Mouse (Mus musculus) embryonic facial prominence, embryonic 14.5 days (tissue): ENCODE results near the gene Cep162. TPM values are rescaled to one million over a fixed set of nuclear protein-coding genes. Genes with fewer than 3 reads are reported as not detected.

Experiments
- ATAC-seq: fragments of 200-750 bp; cut with Nextera tagmentation; 2 replicates; pipeline ENCODE4 v1.8.0; 2017; ENCODE audit warnings: low read depth, moderate number of reproducible peaks, moderate TSS enrichment
- DNase-seq: peaks from one replicate; pipeline ENCODE4 v3.0.0-alpha.2; 2015; ENCODE audit warnings: low spot score
- H3K27ac ChIP-seq: fragments of 300-500 bp; sonication (generic); replicated peaks from 2 replicates; pipeline ENCODE4 v1.5.1; 2014; ENCODE audit warnings: low read depth, mild to moderate bottlenecking, low read length, moderate library complexity
- H3K27me3 ChIP-seq: fragments of 300-500 bp; sonication (generic); replicated peaks from 2 replicates; pipeline ENCODE4 v1.6.1; 2014; ENCODE audit warnings: low read length; ENCODE audit not compliant: control insufficient read depth, insufficient read depth
- H3K36me3 ChIP-seq: fragments of 300-500 bp; sonication (generic); 2 replicates; pipeline ENCODE4 v1.6.1; 2014; ENCODE audit warnings: low read length, mixed read lengths; ENCODE audit not compliant: control insufficient read depth, insufficient read depth
- H3K4me1 ChIP-seq: fragments of 300-500 bp; sonication (generic); 2 replicates; pipeline ENCODE4 v1.6.1; 2014; ENCODE audit warnings: antibody characterized with exemption, low read length; ENCODE audit not compliant: control insufficient read depth, insufficient read depth
- H3K4me2 ChIP-seq: fragments of 300-500 bp; sonication (generic); 2 replicates; pipeline ENCODE4 v1.6.1; 2014; ENCODE audit warnings: low read depth, mild to moderate bottlenecking, low read length, moderate library complexity, mixed read lengths
- H3K4me3 ChIP-seq: fragments of 300-500 bp; sonication (generic); 2 replicates; pipeline ENCODE4 v1.5.1; 2014; ENCODE audit warnings: low read depth, mild to moderate bottlenecking, low read length
- H3K9ac ChIP-seq: fragments of 300-500 bp; sonication (generic); 2 replicates; pipeline ENCODE4 v1.6.1; 2014; ENCODE audit warnings: low read depth, mild to moderate bottlenecking, low read length, moderate library complexity, mixed read lengths
- H3K9me3 ChIP-seq: fragments of 300-500 bp; sonication (generic); 2 replicates; pipeline ENCODE4 v1.6.1; 2016; ENCODE audit warnings: low read length; ENCODE audit not compliant: control insufficient read depth
- WGBS: fragments of 180-500 bp; shearing (Covaris S2); extraction: QIAGEN DNeasy Blood & Tissue Kit; methylation state at CpG from one replicate; pipeline ENCODE4 v1.1.7; 2014; 5-methylcytosine and 5-hydroxymethylcytosine counted together
- polyA plus RNA-seq: library from polyadenylated mRNA; unstranded; fragments of >200 nt; fragmentation: Nextera tagmentation; extraction: Ambion mirVana; gene quantifications from 2 replicates; pipeline ENCODE4 v1.2.1, GENCODE M21; 2014

Gene Cep162
- polyA plus RNA-seq, 1 experiment from 2014 or later, result 5.9 TPM

GRCm38 (mm10) chr9:87202431-87202830 lies 52.9 kb downstream of the Cep162 start:
- Histone ChIP-seq H3K4me1 (no peaks in the 10 kb centered on the region), H3K36me3 (peaks cover 57% of the 10 kb centered on the region), H3K27me3 (no peaks in the 10 kb centered on the region), H3K4me2 (no peak overlapping the region), H3K27ac (no peak overlapping the region), H3K9ac (no peak overlapping the region), H3K9me3 (no peaks in the 10 kb centered on the region), H3K4me3 (no peak overlapping the region)
- DNase-seq (no peak), ATAC-seq (no peak)
- WGBS, result 92% methylated on average over 6 of the region's 6 CpGs

GRCm38 (mm10) chr9:87200919-87201318 lies 54.4 kb downstream of the Cep162 start:
- Histone ChIP-seq H3K9ac (no peak overlapping the region), H3K4me2 (no peak overlapping the region), H3K27me3 (no peaks in the 10 kb centered on the region), H3K4me3 (no peak overlapping the region), H3K27ac (no peak overlapping the region), H3K4me1 (no peaks in the 10 kb centered on the region), H3K9me3 (no peaks in the 10 kb centered on the region), H3K36me3 (peaks cover 60% of the 10 kb centered on the region)
- no peak for ATAC-seq
- WGBS, result 93% methylated on average over 4 of the region's 4 CpGs
- no peak for DNase-seq

GRCm38 (mm10) chr9:87200426-87200825 lies 54.9 kb downstream of the Cep162 start:
- H3K27me3 ChIP-seq, result no peaks in the 10 kb centered on the region
- no peaks in the 10 kb centered on the region for H3K4me1 ChIP-seq
- H3K9me3 ChIP-seq, result no peaks in the 10 kb centered on the region
- WGBS, result 93% methylated on average over 5 of the region's 5 CpGs
- no peak overlapping the region for H3K9ac ChIP-seq
- no peak overlapping the region for H3K27ac ChIP-seq
- H3K4me3 ChIP-seq, result no peak overlapping the region
- ATAC-seq (no peak), DNase-seq (no peak)
- no peak overlapping the region for H3K4me2 ChIP-seq
- peaks cover 59% of the 10 kb centered on the region for H3K36me3 ChIP-seq

- H3K9ac ChIP-seq, result no peak overlapping the region
- H3K27ac ChIP-seq, result no peak overlapping the region
- H3K4me1 ChIP-seq, result no peaks in the 10 kb centered on the region
- H3K4me2 ChIP-seq, result no peak overlapping the region
- ATAC-seq (no peak), DNase-seq (no peak)
- no peaks in the 10 kb centered on the region for H3K9me3 ChIP-seq
- H3K4me3 ChIP-seq, result no peak overlapping the region
- WGBS, result 84% methylated on average over 6 of the region's 6 CpGs
- H3K36me3 ChIP-seq, result peaks cover 51% of the 10 kb centered on the region
- H3K27me3 ChIP-seq, result no peaks in the 10 kb centered on the region
Observed at GRCm38 (mm10) chr9:87198036-87198435, 57.3 kb downstream of the Cep162 start.

- no peaks in the 10 kb centered on the region for H3K27me3 ChIP-seq
- H3K4me1 ChIP-seq, result no peaks in the 10 kb centered on the region
- WGBS, result 70% methylated on average over 3 of the region's 3 CpGs
- H3K4me2 ChIP-seq, result no peak overlapping the region
- no peak for DNase-seq
- peaks cover 54% of the 10 kb centered on the region for H3K36me3 ChIP-seq
- ATAC-seq, result no peak
- no peak overlapping the region for H3K27ac ChIP-seq
- no peak overlapping the region for H3K4me3 ChIP-seq
- H3K9me3 ChIP-seq, result peaks cover 5% of the 10 kb centered on the region
- no peak overlapping the region for H3K9ac ChIP-seq
Observed at GRCm38 (mm10) chr9:87197277-87197676, 58.1 kb downstream of the Cep162 start.

GRCm38 (mm10) chr9:87193721-87194120 lies 61.6 kb downstream of the Cep162 start:
- ATAC-seq (no peak), DNase-seq (no peak)
- Histone ChIP-seq H3K4me2 (no peak overlapping the region), H3K27me3 (no peaks in the 10 kb centered on the region), H3K27ac (no peak overlapping the region), H3K4me3 (no peak overlapping the region), H3K36me3 (peaks cover 53% of the 10 kb centered on the region), H3K4me1 (no peaks in the 10 kb centered on the region), H3K9ac (no peak overlapping the region), H3K9me3 (peaks cover 23% of the 10 kb centered on the region)
- WGBS, result 32% methylated on average over 1 of the region's 1 CpGs

GRCm38 (mm10) chr9:87187336-87187735 lies 68.0 kb downstream of the Cep162 start:
- H3K9ac ChIP-seq, result no peak overlapping the region
- ATAC-seq (no peak), DNase-seq (no peak)
- no peak overlapping the region for H3K27ac ChIP-seq
- 87% methylated on average over 4 of the region's 4 CpGs for WGBS
- H3K9me3 ChIP-seq, result peaks cover 19% of the 10 kb centered on the region
- no peak overlapping the region for H3K4me3 ChIP-seq
- peaks cover 23% of the 10 kb centered on the region for H3K36me3 ChIP-seq
- no peaks in the 10 kb centered on the region for H3K27me3 ChIP-seq
- no peaks in the 10 kb centered on the region for H3K4me1 ChIP-seq
- H3K4me2 ChIP-seq, result no peak overlapping the region

GRCm38 (mm10) chr9:87182231-87182630 lies 73.1 kb downstream of the Cep162 start:
- H3K4me3 ChIP-seq, result no peak overlapping the region
- no peaks in the 10 kb centered on the region for H3K36me3 ChIP-seq
- 80% methylated on average over 10 of the region's 10 CpGs for WGBS
- H3K4me2 ChIP-seq, result no peak overlapping the region
- no peaks in the 10 kb centered on the region for H3K27me3 ChIP-seq
- H3K27ac ChIP-seq, result no peak overlapping the region
- H3K4me1 ChIP-seq, result no peaks in the 10 kb centered on the region
- DNase-seq (no peak), ATAC-seq (no peak)
- no peak overlapping the region for H3K9ac ChIP-seq
- H3K9me3 ChIP-seq, result no peaks in the 10 kb centered on the region

- no peaks in the 10 kb centered on the region for H3K9me3 ChIP-seq
- DNase-seq, result no peak
- no peak for ATAC-seq
- no peaks in the 10 kb centered on the region for H3K36me3 ChIP-seq
- H3K4me1 ChIP-seq, result no peaks in the 10 kb centered on the region
- 58% methylated on average over 7 of the region's 7 CpGs for WGBS
- no peak overlapping the region for H3K4me3 ChIP-seq
- no peak overlapping the region for H3K27ac ChIP-seq
- no peak overlapping the region for H3K9ac ChIP-seq
- H3K4me2 ChIP-seq, result no peak overlapping the region
- H3K27me3 ChIP-seq, result no peaks in the 10 kb centered on the region
Observed at GRCm38 (mm10) chr9:87178534-87178933, 76.8 kb downstream of the Cep162 start.
